Mouse (Mus musculus) forebrain, postnatal 0 days (tissue): Measurements from ENCODE around the gene Mblac1. TPM values are rescaled to one million over a fixed set of nuclear protein-coding genes. Genes with fewer than 3 reads are reported as not detected.
"Not testable (repeated sequence)": the region's sequence is repeated elsewhere in the genome, so short reads cannot be mapped to it uniquely, and the experiment has no call there.

Experiments used
- ATAC-seq: fragments of 200-750 bp; cut with Nextera tagmentation; 2 replicates; pipeline ENCODE4 v1.8.0; 2017; ENCODE audit warnings: mild to moderate bottlenecking, moderate library complexity
- DNase-seq: peaks from one replicate; pipeline ENCODE4 v3.0.0-alpha.2; 2015
- H3K27ac ChIP-seq: fragments of 300-500 bp; sonication (generic); 2 replicates; pipeline ENCODE4 v1.5.1; 2014; ENCODE audit warnings: low read depth, mild to moderate bottlenecking, antibody characterized with exemption, low read length, moderate library complexity, mixed read lengths
- H3K27me3 ChIP-seq: fragments of 300-500 bp; sonication (generic); 2 replicates; pipeline ENCODE4 v1.6.1; 2014; ENCODE audit warnings: mild to moderate bottlenecking, low read length, mixed read lengths; ENCODE audit not compliant: insufficient read depth
- H3K36me3 ChIP-seq: fragments of 300-500 bp; sonication (generic); 2 replicates; pipeline ENCODE4 v1.6.1; 2014; ENCODE audit warnings: mild to moderate bottlenecking, moderate library complexity; ENCODE audit not compliant: insufficient read depth
- H3K4me1 ChIP-seq: fragments of 300-500 bp; sonication (generic); 2 replicates; pipeline ENCODE4 v1.6.1; 2014; ENCODE audit warnings: antibody characterized with exemption; ENCODE audit not compliant: insufficient read depth
- H3K4me2 ChIP-seq: fragments of 300-500 bp; sonication (generic); 2 replicates; pipeline ENCODE4 v1.6.1; 2014; ENCODE audit warnings: low read depth, mild to moderate bottlenecking, moderate library complexity
- H3K4me3 ChIP-seq: fragments of 300-500 bp; sonication (generic); 2 replicates; pipeline ENCODE4 v1.5.1; 2014; ENCODE audit warnings: low read depth, low read length, mixed read lengths
- H3K9ac ChIP-seq: fragments of 300-500 bp; sonication (generic); 2 replicates; pipeline ENCODE4 v1.6.1; 2014; ENCODE audit warnings: mild to moderate bottlenecking
- H3K9me3 ChIP-seq: fragments of 300-500 bp; sonication (generic); 2 replicates; pipeline ENCODE4 v1.6.1; 2016; ENCODE audit warnings: low read length
- CTCF ChIP-seq: sonication (generic); IDR thresholded peaks from 2 replicates; pipeline ENCODE4 v1.5.1; 2016; ENCODE audit warnings: antibody characterized with exemption, control low read depth, low read depth
- WGBS: fragments of 180-500 bp; shearing (Covaris S2); extraction: QIAGEN DNeasy Blood & Tissue Kit; methylation state at CpG from one replicate; pipeline ENCODE4 v1.1.7; 2014; 5-methylcytosine and 5-hydroxymethylcytosine counted together
- polyA plus RNA-seq: library from polyadenylated mRNA; unstranded; fragments of >200 nt; fragmentation: Nextera tagmentation; extraction: Ambion mirVana; gene quantifications from 2 replicates; pipeline ENCODE4 v1.2.1, GENCODE M21; 2015
- total RNA-seq: library from RNA; depleted of rRNA; stranded (reverse); fragments of >200 nt; gene quantifications from 2 replicates; pipeline ENCODE4 v1.2.3, GENCODE M21; 2014

The Mblac1 gene
- total and polyA plus RNA-seq, 2 experiments from 2014 or later = 9.9 to 11.0 TPM

GRCm38 (mm10) chr5:138187661-138188306 is 6.3 kb upstream of the Mblac1 start:
- peak overlapping the region; percentile 70 for H3K9ac ChIP-seq
- no peaks in the 10 kb centered on the region for H3K27me3 ChIP-seq
- H3K4me3 ChIP-seq = peak overlapping the region; percentile 73
- peaks cover 18% of the 10 kb centered on the region for H3K36me3 ChIP-seq
- peak; percentile 94 for ATAC-seq
- H3K27ac ChIP-seq = peak overlapping the region; percentile 73
- peaks cover 15% of the 10 kb centered on the region for H3K4me1 ChIP-seq
- no peaks in the 10 kb centered on the region for H3K9me3 ChIP-seq
- DNase-seq = peak; percentile 88
- 2% methylated on average over 10 of the region's 10 CpGs for WGBS
- TF ChIP-seq CTCF = no peak
- peak overlapping the region; percentile 77 for H3K4me2 ChIP-seq

- TF ChIP-seq CTCF = no peak
- peak; percentile 59 for DNase-seq
- peak overlapping the region; percentile 88 for H3K27ac ChIP-seq
- under 1% methylated on average over 29 of the region's 29 CpGs for WGBS
- peaks cover 5% of the 10 kb centered on the region for H3K36me3 ChIP-seq
- peak; percentile 51 for ATAC-seq
- H3K9me3 ChIP-seq = no peaks in the 10 kb centered on the region
- 0 out of 2 replicates have a peak, but pooled peaks cover 5% of the 10 kb centered on the region for H3K4me1 ChIP-seq
- no peaks in the 10 kb centered on the region for H3K27me3 ChIP-seq
- peak overlapping the region; percentile 96 for H3K4me2 ChIP-seq
- peak overlapping the region; percentile 93 for H3K9ac ChIP-seq
- H3K4me3 ChIP-seq = peak overlapping the region; percentile 75
Measured at GRCm38 (mm10) chr5:138194755-138195345, 736 bp downstream of the Mblac1 start.

GRCm38 (mm10) chr5:138195463-138195862 is 1.3 kb downstream of the Mblac1 start:
- Histone ChIP-seq H3K9ac (peak overlapping the region; percentile 93), H3K27ac (peak overlapping the region; percentile 88; the same call in 1 of the 2 replicates), H3K9me3 (no peaks in the 10 kb centered on the region), H3K36me3 (no peaks in the 10 kb centered on the region; the same call in none of the 2 replicates), H3K4me2 (peak overlapping the region; percentile 96), H3K4me3 (peak overlapping the region; percentile 75), H3K27me3 (no peaks in the 10 kb centered on the region), H3K4me1 (0 out of 2 replicates have a peak, but pooled peaks cover 5% of the 10 kb centered on the region)
- WGBS = 67% methylated on average over 7 of the region's 7 CpGs
- peak; percentile 9 for DNase-seq
- TF ChIP-seq CTCF = no peak
- ATAC-seq = no peak

GRCm38 (mm10) chr5:138199576-138199975 is 5.5 kb downstream of the Mblac1 start:
- 0% methylated on average over 1 of the region's 1 CpGs for WGBS

GRCm38 (mm10) chr5:138202086-138202485 is 8.0 kb downstream of the Mblac1 start:
- H3K9me3 ChIP-seq = no peaks in the 10 kb centered on the region
- H3K4me2 ChIP-seq = no peak overlapping the region
- DNase-seq (no peak), ATAC-seq (no peak)
- no peaks in the 10 kb centered on the region for H3K4me1 ChIP-seq
- 80% methylated on average over 3 of the region's 3 CpGs for WGBS
- H3K36me3 ChIP-seq = no peaks in the 10 kb centered on the region
- no peak overlapping the region for H3K27ac ChIP-seq
- TF ChIP-seq CTCF = no peak
- H3K9ac ChIP-seq = no peak overlapping the region
- no peaks in the 10 kb centered on the region for H3K27me3 ChIP-seq
- H3K4me3 ChIP-seq = no peak overlapping the region

More at GRCm38 (mm10) chr5:138199576-138199975, 5.5 kb downstream of the Mblac1 start:
- no peak overlapping the region for H3K4me3 ChIP-seq
- H3K27me3 ChIP-seq = no peaks in the 10 kb centered on the region
- no peak overlapping the region for H3K9ac ChIP-seq
- TF ChIP-seq CTCF = peak; percentile 61
- no peak overlapping the region for H3K4me2 ChIP-seq
- no peak for ATAC-seq
- no peak overlapping the region for H3K27ac ChIP-seq
- H3K4me1 ChIP-seq = no peaks in the 10 kb centered on the region
- no peaks in the 10 kb centered on the region for H3K9me3 ChIP-seq
- peak; percentile 37 for DNase-seq
- no peaks in the 10 kb centered on the region for H3K36me3 ChIP-seq

- Histone ChIP-seq H3K4me1 (no peaks in the 10 kb centered on the region), H3K4me2 (no peak overlapping the region), H3K9ac (no peak overlapping the region), H3K36me3 (no peaks in the 10 kb centered on the region), H3K9me3 (no peaks in the 10 kb centered on the region), H3K27me3 (no peaks in the 10 kb centered on the region), H3K27ac (no peak overlapping the region), H3K4me3 (no peak overlapping the region)
- TF ChIP-seq CTCF = no peak
- WGBS = 83% methylated on average over 1 of the region's 1 CpGs
- DNase-seq (no peak), ATAC-seq (no peak)
Measured at GRCm38 (mm10) chr5:138207253-138207652, 13.1 kb downstream of the Mblac1 start.

GRCm38 (mm10) chr5:138207873-138208272 is 13.8 kb downstream of the Mblac1 start:
- H3K9ac ChIP-seq = no peak overlapping the region
- no peaks in the 10 kb centered on the region for H3K36me3 ChIP-seq
- no peak overlapping the region for H3K4me3 ChIP-seq
- H3K9me3 ChIP-seq = no peaks in the 10 kb centered on the region
- 87% methylated on average over 4 of the region's 4 CpGs for WGBS
- TF ChIP-seq CTCF = no peak
- H3K27me3 ChIP-seq = no peaks in the 10 kb centered on the region
- no peak for DNase-seq
- ATAC-seq = no peak
- H3K4me1 ChIP-seq = no peaks in the 10 kb centered on the region
- no peak overlapping the region for H3K27ac ChIP-seq
- no peak overlapping the region for H3K4me2 ChIP-seq

- not testable (repeated sequence) for H3K36me3 ChIP-seq, DNase-seq, H3K9ac ChIP-seq, H3K9me3 ChIP-seq, H3K27ac ChIP-seq, H3K4me3 ChIP-seq, H3K27me3 ChIP-seq, H3K4me1 ChIP-seq, ATAC-seq, H3K4me2 ChIP-seq
- WGBS = 95% methylated on average over 13 of the region's 13 CpGs
Measured at GRCm38 (mm10) chr5:138216632-138217031, 22.5 kb downstream of the Mblac1 start.
